Mouse (Mus musculus) limb, embryonic 11.5 days (tissue): Measurements from ENCODE around the gene Mael. TPM values are rescaled to one million over a fixed set of nuclear protein-coding genes. Genes with fewer than 3 reads are reported as not detected.

Source experiments
- ATAC-seq: fragments of 200-750 bp; cut with Nextera tagmentation; 2 replicates; pipeline ENCODE4 v1.8.0; 2017; ENCODE audit warnings: low read depth; ENCODE audit not compliant: insufficient number of reproducible peaks, low FRiP score, low TSS enrichment
- DNase-seq: peaks from one replicate; pipeline ENCODE4 v3.0.0-alpha.2; 2015; ENCODE audit warnings: low spot score
- H3K27ac ChIP-seq: fragments of 300-500 bp; sonication (generic); replicated peaks from 2 replicates; pipeline ENCODE4 v1.5.1; 2014; ENCODE audit warnings: low read depth, mild to moderate bottlenecking, low read length
- H3K27me3 ChIP-seq: fragments of 300-500 bp; sonication (generic); 2 replicates; pipeline ENCODE4 v1.6.1; 2014; ENCODE audit warnings: mild to moderate bottlenecking, low read length, mixed read lengths; ENCODE audit not compliant: control insufficient read depth, insufficient read depth
- H3K36me3 ChIP-seq: fragments of 300-500 bp; sonication (generic); 2 replicates; pipeline ENCODE4 v1.6.1; 2014; ENCODE audit warnings: mild to moderate bottlenecking, low read length, moderate library complexity, mixed read lengths; ENCODE audit not compliant: control insufficient read depth, insufficient read depth
- H3K4me1 ChIP-seq: fragments of 300-500 bp; sonication (generic); 2 replicates; pipeline ENCODE4 v1.6.1; 2014; ENCODE audit warnings: low read length, mixed read lengths; ENCODE audit not compliant: control insufficient read depth, insufficient read depth
- H3K4me2 ChIP-seq: fragments of 300-500 bp; sonication (generic); 2 replicates; pipeline ENCODE4 v1.6.1; 2014; ENCODE audit warnings: low read depth, mild to moderate bottlenecking, moderate library complexity; ENCODE audit not compliant: severe bottlenecking
- H3K4me3 ChIP-seq: fragments of 300-500 bp; sonication (generic); 2 replicates; pipeline ENCODE4 v1.5.1; 2014; ENCODE audit warnings: low read depth, low read length
- H3K9ac ChIP-seq: fragments of 300-500 bp; sonication (generic); 2 replicates; pipeline ENCODE4 v1.6.1; 2014; ENCODE audit warnings: mild to moderate bottlenecking, low read length
- H3K9me3 ChIP-seq: fragments of 300-500 bp; sonication (generic); 2 replicates; pipeline ENCODE4 v1.6.1; 2016; ENCODE audit warnings: low read length; ENCODE audit not compliant: control insufficient read depth
- WGBS: fragments of 180-500 bp; shearing (Covaris S2); extraction: QIAGEN DNeasy Blood & Tissue Kit; methylation state at CpG from one replicate; pipeline ENCODE4 v1.1.7; 2014; 5-methylcytosine and 5-hydroxymethylcytosine counted together
- polyA plus RNA-seq: library from polyadenylated mRNA; unstranded; fragments of >200 nt; fragmentation: Nextera tagmentation; extraction: Ambion mirVana; gene quantifications from 2 replicates; pipeline ENCODE4 v1.2.1, GENCODE M21; 2014

Gene Mael
- polyA plus RNA-seq, 1 experiment from 2014 or later: not detected

DNA sequence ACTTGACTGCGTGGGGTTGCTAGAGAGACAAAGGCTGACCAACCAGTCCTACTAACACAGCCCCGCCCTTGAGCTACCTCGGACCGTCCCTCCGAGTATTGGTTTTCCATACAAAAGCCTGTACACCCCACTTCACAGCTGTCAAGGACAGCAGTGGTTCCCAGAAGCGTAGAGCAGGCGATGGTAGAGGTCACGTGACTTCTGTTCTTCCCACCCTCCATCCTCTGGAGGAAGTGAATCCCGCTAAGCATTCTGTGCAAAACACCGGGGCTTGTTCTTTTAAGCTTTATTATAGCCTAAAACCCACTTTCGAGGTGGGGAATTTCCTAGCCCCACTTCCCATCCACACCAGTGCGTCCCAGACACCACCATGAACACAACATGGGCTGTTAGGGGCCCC, 80.8 kb downstream of the Mael start:
- ATAC-seq: no peak

DNA sequence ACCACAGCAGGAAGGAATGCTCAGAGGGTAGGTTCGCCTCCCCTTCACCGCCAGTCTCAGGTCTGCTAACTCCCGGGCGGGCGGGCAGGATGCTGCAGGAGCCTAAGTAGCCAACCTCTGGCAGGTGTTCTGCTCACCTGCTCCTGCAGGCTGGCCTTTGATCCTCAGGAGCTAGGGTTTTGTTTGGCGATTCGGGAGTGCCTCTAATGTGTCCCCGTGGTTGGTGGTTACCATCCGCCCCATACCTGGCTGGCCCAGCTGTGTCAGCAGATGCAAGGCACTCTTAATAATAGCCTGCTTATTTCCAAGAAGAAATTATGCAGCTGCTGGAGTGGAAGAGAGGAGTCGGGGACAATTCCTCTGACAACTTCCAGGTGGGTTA, 83.4 kb downstream of the Mael start:
- Histone ChIP-seq H3K9ac (no peak overlapping the region), H3K4me2 (no peak overlapping the region), H3K27ac (no peak overlapping the region), H3K4me1 (no peaks in the 10 kb centered on the region), H3K36me3 (no peaks in the 10 kb centered on the region), H3K27me3 (peaks cover 13% of the 10 kb centered on the region), H3K4me3 (no peak overlapping the region), H3K9me3 (no peaks in the 10 kb centered on the region)
- WGBS: 29% methylated on average over 10 of the region's 10 CpGs
- no peak for ATAC-seq
- DNase-seq: no peak

More for the DNA sequence above, 80.8 kb downstream of the Mael start:
- Histone ChIP-seq H3K27me3 (peaks cover 13% of the 10 kb centered on the region), H3K36me3 (no peaks in the 10 kb centered on the region), H3K9ac (no peak overlapping the region), H3K9me3 (no peaks in the 10 kb centered on the region), H3K4me1 (no peaks in the 10 kb centered on the region), H3K27ac (no peak overlapping the region), H3K4me2 (no peak overlapping the region), H3K4me3 (no peak overlapping the region)
- DNase-seq: no peak
- 87% methylated on average over 12 of the region's 12 CpGs for WGBS

DNA sequence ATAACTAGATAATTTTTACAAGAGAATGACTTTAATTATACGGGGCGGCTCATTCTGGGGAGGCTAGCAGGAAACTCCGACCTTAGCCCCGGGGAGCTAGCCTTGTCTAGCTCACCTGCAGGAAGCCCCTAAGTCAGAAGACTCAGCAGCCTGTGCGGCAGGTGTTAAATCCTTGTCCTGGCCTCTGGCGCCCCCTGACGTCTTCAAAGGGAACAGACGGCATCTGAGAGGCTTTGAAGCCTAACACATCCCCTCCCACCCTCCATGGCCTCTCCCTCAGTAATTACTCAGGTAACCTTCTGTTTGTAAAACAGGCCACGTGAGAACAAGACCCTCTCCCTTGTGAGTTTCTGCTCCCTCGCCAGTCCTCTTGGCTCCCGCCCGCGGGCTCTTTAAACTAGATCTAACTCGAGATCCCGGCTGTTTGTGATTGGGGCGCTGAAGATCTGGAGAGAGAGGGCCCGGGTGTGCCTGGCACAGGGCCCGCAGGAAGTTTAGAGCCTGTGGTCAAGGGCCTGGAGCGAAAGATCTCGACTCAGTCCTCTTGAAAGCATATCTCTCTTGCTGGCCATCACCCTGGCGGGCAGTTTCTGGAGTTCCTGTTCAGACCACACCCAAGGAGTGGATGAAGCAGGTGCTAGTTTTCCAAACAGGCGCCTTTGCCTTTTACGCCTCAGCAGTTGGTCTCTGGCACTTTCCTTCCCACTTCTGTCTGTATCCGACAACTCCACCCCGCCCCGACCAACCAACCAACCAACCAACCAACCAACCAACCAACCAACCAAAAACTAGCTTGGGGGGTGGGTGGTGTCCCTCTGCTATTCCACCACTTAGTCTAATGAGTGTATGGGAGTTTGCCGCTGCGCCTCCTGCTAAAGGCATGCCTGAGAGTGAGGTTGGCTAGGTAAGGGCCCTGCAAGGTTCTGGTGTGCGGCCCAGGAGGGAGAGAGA, 84.1 kb downstream of the Mael start:
- Histone ChIP-seq H3K27ac (no peak overlapping the region), H3K4me3 (no peak overlapping the region), H3K4me1 (no peaks in the 10 kb centered on the region), H3K4me2 (peak overlapping the region; percentile 37), H3K36me3 (no peaks in the 10 kb centered on the region), H3K9ac (no peak overlapping the region), H3K9me3 (no peaks in the 10 kb centered on the region), H3K27me3 (peaks cover 13% of the 10 kb centered on the region)
- ATAC-seq: peak; percentile 50; the same call in 1 of the 2 replicates
- DNase-seq: peak; percentile 90
- WGBS: 8% methylated on average over 29 of the region's 29 CpGs

DNA sequence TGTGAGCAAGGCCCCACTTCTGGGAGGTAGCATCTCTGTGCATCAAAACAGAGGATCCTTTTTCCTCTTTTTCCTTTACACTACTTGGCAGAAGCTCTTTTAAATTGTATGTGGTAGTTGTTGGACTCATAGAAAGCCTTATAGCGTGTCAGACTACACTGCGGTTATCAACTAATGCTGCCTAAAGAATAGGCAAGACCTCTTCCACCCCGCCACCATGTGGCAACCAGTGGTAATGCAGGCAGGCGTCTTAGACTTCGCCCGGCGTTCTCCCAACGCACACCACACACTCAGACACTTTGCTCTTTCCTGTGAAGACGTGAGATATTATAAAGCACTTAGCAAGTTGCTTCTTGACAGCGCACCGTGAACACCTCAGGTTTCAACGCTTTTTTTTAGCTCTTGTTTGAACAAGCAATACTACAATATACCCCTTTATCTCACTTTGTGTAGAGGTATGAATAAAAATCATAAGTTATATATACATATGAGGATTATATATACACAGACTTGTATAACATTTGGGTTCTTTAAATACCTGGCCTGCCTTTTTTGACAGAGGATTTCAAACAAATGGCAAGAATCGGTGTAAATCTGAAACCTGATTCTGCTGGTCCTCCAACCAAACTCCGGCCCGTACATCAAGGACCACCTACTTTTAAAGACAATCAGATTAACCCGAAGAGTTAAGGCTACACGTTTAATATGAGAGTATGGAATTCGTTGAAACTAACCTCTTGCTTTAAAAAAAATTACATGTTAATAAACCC, 85.0 kb downstream of the Mael start:
- 14% methylated on average over 18 of the region's 18 CpGs for WGBS
- peak; percentile 28; the same call in 1 of the 2 replicates for ATAC-seq

DNA sequence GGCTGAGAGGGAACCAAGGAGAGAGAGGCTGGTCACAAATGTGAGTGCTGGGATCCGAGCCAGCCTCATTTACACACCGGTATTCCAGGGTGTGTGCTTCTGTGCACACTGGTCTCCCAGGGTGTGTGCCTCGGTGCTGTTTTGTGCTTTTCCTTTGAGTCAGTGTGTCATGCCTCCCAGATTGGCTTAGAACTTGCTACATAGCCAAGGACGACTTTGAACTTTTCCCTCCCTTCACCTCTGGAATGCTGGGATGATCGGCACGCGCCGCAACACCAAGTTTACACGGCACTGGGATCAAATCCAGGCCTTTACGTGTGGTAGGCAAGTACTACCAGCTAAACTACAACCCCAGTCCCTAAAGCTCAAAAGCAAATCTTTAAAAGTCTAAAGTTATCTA, 86.5 kb downstream of the Mael start:
- Histone ChIP-seq H3K27ac (no peak overlapping the region), H3K27me3 (peaks cover 13% of the 10 kb centered on the region), H3K4me2 (no peak overlapping the region), H3K36me3 (no peaks in the 10 kb centered on the region), H3K4me1 (no peaks in the 10 kb centered on the region), H3K9me3 (no peaks in the 10 kb centered on the region), H3K4me3 (no peak overlapping the region), H3K9ac (no peak overlapping the region)
- ATAC-seq: no peak
- 91% methylated on average over 10 of the region's 10 CpGs for WGBS
- no peak for DNase-seq

More for the DNA sequence above, 85.0 kb downstream of the Mael start:
- no peak overlapping the region for H3K4me2 ChIP-seq
- H3K9ac ChIP-seq: no peak overlapping the region
- DNase-seq: peak; percentile 95
- no peak overlapping the region for H3K27ac ChIP-seq
- H3K9me3 ChIP-seq: no peaks in the 10 kb centered on the region
- no peaks in the 10 kb centered on the region for H3K4me1 ChIP-seq
- H3K27me3 ChIP-seq: peaks cover 13% of the 10 kb centered on the region
- no peaks in the 10 kb centered on the region for H3K36me3 ChIP-seq
- H3K4me3 ChIP-seq: no peak overlapping the region

DNA sequence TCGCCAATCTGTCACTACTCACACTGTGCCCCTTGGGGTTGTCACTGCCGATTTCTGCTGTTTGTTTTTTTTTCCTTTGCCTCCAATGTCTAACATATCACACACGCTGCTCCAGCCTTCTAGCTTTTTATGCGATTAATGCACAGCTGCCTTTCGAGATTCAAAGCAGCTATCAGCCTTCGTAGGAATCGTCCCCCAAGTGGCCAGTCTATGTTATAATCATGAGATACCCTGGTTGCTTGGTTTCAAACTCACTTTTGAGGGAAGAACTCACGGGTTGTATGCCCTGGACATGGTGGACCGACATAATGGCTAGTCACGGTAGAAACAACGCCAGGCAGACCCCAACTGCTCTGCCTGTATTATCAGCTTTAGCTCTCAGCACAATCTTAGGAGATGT, 87.2 kb downstream of the Mael start:
- 78% methylated on average over 11 of the region's 11 CpGs for WGBS
- no peak for DNase-seq
- Histone ChIP-seq H3K27me3 (peaks cover 13% of the 10 kb centered on the region), H3K9me3 (no peaks in the 10 kb centered on the region), H3K4me2 (no peak overlapping the region), H3K4me3 (no peak overlapping the region), H3K9ac (no peak overlapping the region), H3K27ac (no peak overlapping the region), H3K36me3 (no peaks in the 10 kb centered on the region), H3K4me1 (no peaks in the 10 kb centered on the region)
- ATAC-seq: no peak

Other genes starting within 250 kb of the Mael start
- 33.7 and 34.2 TPM in 2 replicates for gene Pou2f1, start 236.1 kb downstream of the Mael start, polyA plus RNA-seq
- 1.9 and 2.2 TPM in 2 replicates for gene Dusp27, start 110.8 kb downstream of the Mael start, polyA plus RNA-seq
- 0.08 and 0.16 TPM in 2 replicates for gene Gpa33, start 108.5 kb downstream of the Mael start, polyA plus RNA-seq
- gene Ildr2, start 15.4 kb upstream of the Mael start, polyA plus RNA-seq: 0.64 and 0.77 TPM in 2 replicates
- 67.8 and 68.1 TPM in 2 replicates for gene Tada1, start 140.3 kb upstream of the Mael start, polyA plus RNA-seq
- 24.3 and 29.1 TPM in 2 replicates for gene Pogk, start 171.1 kb upstream of the Mael start, polyA plus RNA-seq